In genomic region chr10:70204505-70205399, GRCm38 (mm10) we compare ENCODE assay signal across 10 mouse cellular contexts. TPM values are rescaled to one million over a fixed set of nuclear protein-coding genes. Genes with fewer than 3 reads are reported as not detected.
DNase-seq lines count a peak whose midpoint lies in the region; ATAC-seq and TF ChIP-seq lines count a peak whose summit lies in the region.
"Had no signal": no experiment of that assay in that cellular context is flagged by ENCODE, and none has a peak within 500 bp of the region (broad histone marks: within the 10 kb centered on the region; RNA-seq: fewer than 3 reads in every experiment).

TSS of gene Mrln (plus strand) at chr10:70204664.

- no peaks in the 10 kb centered on the region for H3K79me3 ChIP-seq in C2C12 (ENCODE audit: low read depth)

- TF ChIP-seq CTCF in C2C12 (IDR thresholded peaks at IDR 0.05; ENCODE audit: control insufficient read depth, insufficient read depth, insufficient read length), result no peak
- no peak for TF ChIP-seq CTCF in left cerebral cortex, adult 2 months (IDR thresholded peaks at IDR 0.05)

- H3K79me2 ChIP-seq in C2C12 (ENCODE audit: control insufficient read depth, insufficient read depth), result no peaks in the 10 kb centered on the region

- DNase-seq in heart, adult 11 months, result peak; percentile 90
- DNase-seq in heart, embryonic 10.5 days (ENCODE audit: low spot score), result no peak
- peak; percentile 70 to 76 for DNase-seq in cerebellum, postnatal 36 days
- no peak for DNase-seq in left cerebral cortex, adult 2 months (ENCODE audit: extremely low spot score in 1 of 2, low spot score in 2 of 2)
- no peak for DNase-seq in thymus, postnatal 10 days (ENCODE audit: low spot score in 2 of 2)
- DNase-seq: layer of hippocampus, postnatal 36 days had no signal

- peak within 1 kb of the TSS; percentile 1; the same call in 1 of the 2 replicates for H3K4me2 ChIP-seq in kidney, embryonic 14.5 days (replicated peaks; ENCODE audit: low read depth, low read length)
- H3K4me2 ChIP-seq in forebrain, embryonic 15.5 days (replicated peaks), result no peak within 1 kb of the TSS

- H3K4me3 ChIP-seq in heart, embryonic 10.5 days, result no peak within 1 kb of the TSS
- no peak within 1 kb of the TSS for H3K4me3 ChIP-seq in C2C12 (ENCODE audit: insufficient read depth, poor library complexity, severe bottlenecking)
- no peak within 1 kb of the TSS for H3K4me3 ChIP-seq in kidney, embryonic 14.5 days (ENCODE audit: low read length)
- H3K4me3 ChIP-seq in left cerebral cortex, adult 2 months, result no peak within 1 kb of the TSS
- H3K4me3 ChIP-seq in forebrain, embryonic 15.5 days, result no peak within 1 kb of the TSS

- no peaks in the 10 kb centered on the region for H3K27me3 ChIP-seq in heart, embryonic 10.5 days (ENCODE audit: insufficient read depth, poor library complexity, severe bottlenecking)
- no peaks in the 10 kb centered on the region for H3K27me3 ChIP-seq in C2C12 (ENCODE audit: control insufficient read depth, insufficient read depth, insufficient read length)
- H3K27me3 ChIP-seq in kidney, embryonic 14.5 days (ENCODE audit: control insufficient read depth, insufficient read depth, low read length), result no peaks in the 10 kb centered on the region
- H3K27me3 ChIP-seq in forebrain, embryonic 15.5 days, result no peaks in the 10 kb centered on the region

- H3K9me3 ChIP-seq in heart, embryonic 10.5 days, result no peaks in the 10 kb centered on the region
- H3K9me3 ChIP-seq in kidney, embryonic 14.5 days (ENCODE audit: control insufficient read depth, low read length), result peaks cover 6% of the 10 kb centered on the region
- H3K9me3 ChIP-seq in forebrain, embryonic 15.5 days, result no peaks in the 10 kb centered on the region

- H3ac ChIP-seq in C2C12 (ENCODE audit: control insufficient read depth, insufficient read length, low read depth), result no peak within 1 kb of the TSS

- H3K27ac ChIP-seq in heart, embryonic 10.5 days, result no peak within 1 kb of the TSS
- H3K27ac ChIP-seq in kidney, embryonic 14.5 days (ENCODE audit: low read depth, low read length), result peak within 1 kb of the TSS; percentile 75
- no peak within 1 kb of the TSS for H3K27ac ChIP-seq in left cerebral cortex, adult 2 months
- no peak within 1 kb of the TSS for H3K27ac ChIP-seq in forebrain, embryonic 15.5 days (replicated peaks)

- no peaks in the 10 kb centered on the region for H3K36me3 ChIP-seq in heart, embryonic 10.5 days
- no peaks in the 10 kb centered on the region for H3K36me3 ChIP-seq in C2C12 (ENCODE audit: control insufficient read depth, insufficient read depth)
- no peaks in the 10 kb centered on the region for H3K36me3 ChIP-seq in kidney, embryonic 14.5 days (ENCODE audit: control insufficient read depth, insufficient read depth, low read length)
- no peaks in the 10 kb centered on the region for H3K36me3 ChIP-seq in forebrain, embryonic 15.5 days

- WGBS in heart, embryonic 10.5 days, result 75% methylated on average over 17 of the region's 17 CpGs
- WGBS in kidney, embryonic 14.5 days, result 16% methylated on average over 17 of the region's 17 CpGs
- WGBS in forebrain, embryonic 15.5 days, result 54% methylated on average over 17 of the region's 17 CpGs

- H3K4me1 ChIP-seq in heart, embryonic 10.5 days, result no peaks in the 10 kb centered on the region; the same call in 1 of the 2 replicates
- H3K4me1 ChIP-seq in kidney, embryonic 14.5 days (ENCODE audit: control insufficient read depth, insufficient read depth, low read length), result peaks cover 6% of the 10 kb centered on the region; the same call in 1 of the 2 replicates
- peaks cover 12% of the 10 kb centered on the region for H3K4me1 ChIP-seq in forebrain, embryonic 15.5 days

- 0 out of 2 replicates have a peak within 1 kb of the TSS, but pooled peaks have one; percentile 2 for H3K9ac ChIP-seq in kidney, embryonic 14.5 days (ENCODE audit: low read depth, low read length)
- no peak within 1 kb of the TSS for H3K9ac ChIP-seq in forebrain, embryonic 15.5 days (replicated peaks)

- ATAC-seq in kidney, embryonic 14.5 days (ENCODE audit: low FRiP score, low TSS enrichment), result peak; percentile 63
- no peak for ATAC-seq in forebrain, embryonic 15.5 days (replicated peaks)

- intact Hi-C loops in left cerebral cortex, adult 2 months (cut with DNase I), result no loop called here

TF ChIP-seq in C2C12, 6 proteins besides CTCF, POLR2A, EP300 and RAD21:
- TF ChIP-seq CEBPB (IDR thresholded peaks at IDR 0.05; ENCODE audit: low read depth) (peak; percentile 89), MAX (IDR thresholded peaks at IDR 0.05) (no peak), MYOD1 (IDR thresholded peaks at IDR 0.05; ENCODE audit: control insufficient read depth, insufficient read length, low read depth) (peak; percentile 83), FOSL1 (IDR thresholded peaks at IDR 0.05; ENCODE audit: insufficient read depth, low read length, poor library complexity, severe bottlenecking) (peak; percentile 76), MYOG (IDR thresholded peaks at IDR 0.05; ENCODE audit: control insufficient read depth, extremely low read depth, insufficient read length) (no peak), USF1 (IDR thresholded peaks at IDR 0.05; ENCODE audit: low read depth) (no peak)

RNA-seq across cellular contexts. Expression of gene Mrln, which starts in this region (rescaled TPM):
- 0.63 and 1.2 TPM in 2 replicates for polyA plus RNA-seq in heart, embryonic 10.5 days (2016; fragmentation: Nextera tagmentation; extraction: Ambion mirVana)
- polyA plus RNA-seq in C2C12 (2012; fragmentation: generic; extraction: Trizol), result 2.5 TPM
- polyA plus RNA-seq in kidney, embryonic 14.5 days (2014; fragmentation: Nextera tagmentation; extraction: Ambion mirVana), result 7.8 and 9.6 TPM in 2 replicates
- not detected for total RNA-seq in left cerebral cortex, adult 2 months (2021)
- polyA plus RNA-seq in forebrain, embryonic 15.5 days (2015; fragmentation: Nextera tagmentation; extraction: Ambion mirVana), result 0.65 and 1.6 TPM in 2 replicates
- polyA plus RNA-seq: small intestine, adult 2 months had no signal

Comparison
In these comparisons a context has a peak if more than half of its experiments do, and no peak if none do; other contexts are left out.
1. DNase-seq: peak in heart, adult 11 months (single experiment) and cerebellum, postnatal 36 days (2 of 2); none in heart, embryonic 10.5 days (single experiment), left cerebral cortex, adult 2 months (0 of 2) and thymus, postnatal 10 days (0 of 2).